Mouse (Mus musculus): ENCODE results near the gene Anapc16.

DNA sequence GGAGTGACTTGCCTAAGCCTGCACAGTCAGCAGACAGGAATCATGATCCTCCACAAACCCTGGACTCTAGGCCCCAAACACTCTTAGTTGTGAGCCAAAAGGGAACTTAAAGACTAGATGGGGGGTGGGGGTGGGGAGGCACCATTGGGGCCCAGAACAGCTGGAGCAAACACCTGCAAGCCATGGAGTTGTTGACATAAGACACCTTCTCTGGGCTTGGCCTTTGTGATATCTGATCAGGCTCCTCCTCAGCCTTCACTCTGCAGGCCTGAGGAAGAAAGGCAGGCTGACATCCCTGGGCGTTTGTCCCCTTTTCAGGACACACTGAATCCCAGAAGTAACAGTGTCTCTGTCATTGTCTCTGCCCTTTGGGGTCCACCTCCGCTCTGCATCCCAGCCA is 39.3 kb downstream of the Anapc16 start:
- no peak for TF ChIP-seq CTCF (IDR thresholded peaks at IDR 0.05)
- TF ChIP-seq EP300 (IDR thresholded peaks at IDR 0.05), result no peak
